Mouse (Mus musculus): ENCODE results near the gene B3gnt2. TPM values are rescaled to one million over a fixed set of nuclear protein-coding genes. Genes with fewer than 3 reads are reported as not detected.

B3gnt2 gene
- polyA plus RNA-seq, 1 experiment from 2014 or later, result 7.5 TPM

DNA sequence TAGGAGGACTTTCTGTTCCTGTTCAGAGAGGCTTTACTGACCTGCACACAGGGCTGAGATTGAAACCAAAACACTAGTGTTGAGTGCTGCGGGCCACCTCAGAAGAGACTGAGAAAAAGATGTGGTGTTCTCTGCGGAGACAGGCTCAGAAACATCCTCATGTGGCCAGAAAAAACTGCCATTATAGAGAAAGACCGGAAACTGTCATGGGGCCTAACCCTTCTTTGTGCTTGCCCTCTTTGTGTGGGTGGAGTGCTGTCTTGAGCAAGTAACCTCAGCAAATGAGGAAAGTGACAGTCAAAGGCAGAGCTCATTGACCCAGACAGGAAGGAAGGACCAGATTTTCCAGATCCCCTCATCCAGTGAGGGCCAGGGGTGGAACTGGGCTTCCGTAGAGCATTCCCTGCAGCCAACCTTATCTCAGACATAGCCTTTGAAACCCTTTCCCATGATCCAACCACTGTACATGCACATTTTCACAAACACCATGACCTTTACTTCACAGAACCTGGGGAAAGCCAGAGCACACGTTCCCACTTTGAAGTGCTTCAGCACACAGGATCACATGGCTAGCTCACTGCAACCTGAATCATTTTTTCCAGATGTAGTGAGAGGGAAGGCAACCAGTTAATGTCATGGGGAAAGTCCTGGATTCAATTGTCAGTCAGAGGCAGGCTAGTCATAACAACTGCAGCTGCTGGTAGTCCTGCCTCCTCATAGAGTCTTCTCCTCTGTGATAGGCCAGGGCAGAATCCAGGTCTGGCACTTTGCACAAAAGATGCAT is 46.6 kb downstream of the B3gnt2 start:
- Histone ChIP-seq H3K9ac (no peak overlapping the region), H3K4me2 (no peak overlapping the region), H3K27ac (ENCODE audit: low read depth) (no peak overlapping the region), H3K9me3 (ENCODE audit: low read depth, low read length) (no peaks in the 10 kb centered on the region), H3K36me3 (ENCODE audit: insufficient read depth) (no peaks in the 10 kb centered on the region), H3K4me3 (ENCODE audit: low read depth, low read length) (no peak overlapping the region), H3K4me1 (ENCODE audit: insufficient read depth) (no peaks in the 10 kb centered on the region), H3K27me3 (ENCODE audit: insufficient read depth, low read length) (no peaks in the 10 kb centered on the region)
- TF ChIP-seq CTCF (IDR thresholded peaks at IDR 0.05; ENCODE audit: low read depth), result no peak
- no peak for ATAC-seq (ENCODE audit: insufficient read depth)
- WGBS, result 70% methylated on average over 5 of the region's 5 CpGs
- no peak for DNase-seq

DNA sequence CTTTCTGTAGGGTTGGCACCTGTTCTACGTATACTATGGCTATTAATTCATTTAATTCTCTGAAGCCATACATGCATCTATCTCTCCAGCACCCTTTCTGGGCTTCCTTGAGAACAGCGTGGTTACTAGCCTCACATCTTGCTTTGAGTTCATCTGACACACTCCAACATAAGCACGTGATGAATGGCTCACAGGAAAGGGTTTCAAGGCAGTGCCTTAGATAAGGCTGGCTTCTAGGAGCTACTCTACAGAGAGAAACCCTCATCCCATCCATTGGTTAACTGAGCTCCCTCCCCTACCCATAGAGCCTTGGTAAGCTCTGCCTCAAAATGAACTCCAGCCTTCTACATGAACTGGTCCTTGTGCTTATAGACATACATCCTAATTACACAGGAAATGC is 47.3 kb downstream of the B3gnt2 start:
- Histone ChIP-seq H3K9ac (no peak overlapping the region), H3K9me3 (ENCODE audit: low read depth, low read length) (no peaks in the 10 kb centered on the region)
- WGBS, result 67% methylated on average over 3 of the region's 3 CpGs

DNA sequence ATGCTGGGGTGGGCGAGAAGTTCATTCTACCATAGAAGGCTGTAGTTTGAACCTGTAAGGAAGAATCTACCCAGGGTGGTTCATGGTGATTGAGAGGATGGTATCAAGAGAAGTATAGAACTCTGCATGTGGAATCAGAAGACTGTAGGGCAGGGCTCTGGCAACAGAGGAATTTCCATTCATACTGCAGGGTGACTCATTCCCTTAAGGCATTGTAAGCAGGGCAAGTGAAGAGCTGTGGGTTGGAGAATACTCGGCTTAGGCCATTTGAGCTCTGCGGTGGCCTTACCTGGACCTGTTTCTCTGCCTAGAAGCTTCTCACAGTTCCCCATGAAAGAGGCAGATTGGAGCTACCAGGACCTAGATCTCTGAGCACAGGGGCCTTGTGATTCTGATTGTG is 49.3 kb downstream of the B3gnt2 start:
- H3K9ac ChIP-seq, result no peak overlapping the region
- DNase-seq, result no peak
- H3K4me2 ChIP-seq, result no peak overlapping the region
- 88% methylated on average over 3 of the region's 3 CpGs for WGBS
- H3K27me3 ChIP-seq (ENCODE audit: insufficient read depth, low read length), result no peaks in the 10 kb centered on the region
- TF ChIP-seq CTCF (IDR thresholded peaks at IDR 0.05; ENCODE audit: low read depth), result no peak
- H3K4me1 ChIP-seq (ENCODE audit: insufficient read depth), result no peaks in the 10 kb centered on the region
- no peaks in the 10 kb centered on the region for H3K9me3 ChIP-seq (ENCODE audit: low read depth, low read length)
- ATAC-seq (ENCODE audit: insufficient read depth), result no peak
- H3K36me3 ChIP-seq (ENCODE audit: insufficient read depth), result no peaks in the 10 kb centered on the region
- no peak overlapping the region for H3K4me3 ChIP-seq (ENCODE audit: low read depth, low read length)
- no peak overlapping the region for H3K27ac ChIP-seq (ENCODE audit: low read depth)

More for the DNA sequence above, 47.3 kb downstream of the B3gnt2 start:
- Histone ChIP-seq H3K27ac (ENCODE audit: low read depth) (no peak overlapping the region), H3K4me2 (no peak overlapping the region), H3K4me3 (ENCODE audit: low read depth, low read length) (no peak overlapping the region), H3K4me1 (ENCODE audit: insufficient read depth) (no peaks in the 10 kb centered on the region), H3K36me3 (ENCODE audit: insufficient read depth) (no peaks in the 10 kb centered on the region), H3K27me3 (ENCODE audit: insufficient read depth, low read length) (no peaks in the 10 kb centered on the region)
- ATAC-seq (ENCODE audit: insufficient read depth) (no peak), DNase-seq (no peak)
- TF ChIP-seq CTCF (IDR thresholded peaks at IDR 0.05; ENCODE audit: low read depth), result no peak

DNA sequence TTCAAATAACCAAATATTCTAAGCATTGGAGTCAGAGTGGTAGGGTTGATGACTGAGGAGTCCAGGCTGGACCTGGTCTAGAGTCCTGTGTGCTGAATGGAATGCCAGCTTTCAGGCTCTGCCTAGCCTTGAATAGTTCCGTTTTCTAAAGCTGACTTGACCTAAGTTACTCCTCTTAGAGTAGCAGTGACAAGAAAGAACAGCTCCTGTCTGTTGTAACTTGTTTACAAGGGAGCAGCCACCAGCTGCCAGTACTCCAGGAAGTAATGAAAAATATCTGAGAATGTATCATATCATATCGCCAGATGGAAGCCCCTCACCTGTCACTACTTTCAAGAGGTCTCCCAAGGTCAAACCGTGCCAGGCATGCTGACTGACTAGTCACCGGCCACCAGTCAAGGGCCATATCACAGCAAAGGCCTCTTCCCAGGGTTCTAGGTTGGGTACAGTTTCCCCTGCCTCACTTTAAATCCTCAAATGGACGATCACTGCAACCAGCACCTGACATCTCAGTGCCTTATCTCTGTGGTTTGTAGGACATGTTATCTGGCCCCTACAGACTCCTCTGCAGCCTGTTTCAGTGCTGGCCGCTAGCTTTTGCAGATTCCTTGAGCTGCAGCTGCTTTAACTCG is 51.2 kb downstream of the B3gnt2 start:
- Histone ChIP-seq H3K9ac (no peak overlapping the region), H3K4me1 (ENCODE audit: insufficient read depth) (no peaks in the 10 kb centered on the region), H3K4me2 (no peak overlapping the region), H3K27ac (ENCODE audit: low read depth) (no peak overlapping the region), H3K27me3 (ENCODE audit: insufficient read depth, low read length) (no peaks in the 10 kb centered on the region), H3K4me3 (ENCODE audit: low read depth, low read length) (no peak overlapping the region), H3K9me3 (ENCODE audit: low read depth, low read length) (no peaks in the 10 kb centered on the region), H3K36me3 (ENCODE audit: insufficient read depth) (no peaks in the 10 kb centered on the region)
- ATAC-seq (ENCODE audit: insufficient read depth) (no peak), DNase-seq (no peak)
- TF ChIP-seq CTCF (IDR thresholded peaks at IDR 0.05; ENCODE audit: low read depth), result no peak
- WGBS, result 54% methylated on average over 7 of the region's 7 CpGs

DNA sequence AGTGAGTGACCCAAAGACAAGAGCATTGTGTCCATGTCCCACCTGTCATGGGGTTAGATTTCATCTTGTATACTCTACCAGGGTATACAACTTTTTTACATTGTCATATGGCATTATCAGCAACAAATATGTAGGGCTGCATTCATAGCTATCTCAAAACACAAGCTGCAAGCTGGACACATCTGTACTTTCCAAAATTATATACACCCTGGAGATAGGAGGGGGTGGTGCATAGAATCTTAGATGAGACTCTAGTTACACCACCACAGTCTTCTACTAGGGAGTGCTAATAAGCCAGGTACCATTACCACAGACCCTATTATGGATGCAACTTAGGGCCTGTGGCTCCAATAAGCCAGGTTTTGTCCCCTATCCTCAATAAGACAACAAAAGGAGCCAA is 52.7 kb downstream of the B3gnt2 start:
- Histone ChIP-seq H3K4me1 (ENCODE audit: insufficient read depth) (no peaks in the 10 kb centered on the region), H3K36me3 (ENCODE audit: insufficient read depth) (no peaks in the 10 kb centered on the region), H3K27ac (ENCODE audit: low read depth) (no peak overlapping the region), H3K9ac (no peak overlapping the region), H3K4me3 (ENCODE audit: low read depth, low read length) (no peak overlapping the region), H3K27me3 (ENCODE audit: insufficient read depth, low read length) (no peaks in the 10 kb centered on the region), H3K4me2 (no peak overlapping the region), H3K9me3 (ENCODE audit: low read depth, low read length) (no peaks in the 10 kb centered on the region)
- DNase-seq (no peak), ATAC-seq (ENCODE audit: insufficient read depth) (no peak)
- no peak for TF ChIP-seq CTCF (IDR thresholded peaks at IDR 0.05; ENCODE audit: low read depth)

DNA sequence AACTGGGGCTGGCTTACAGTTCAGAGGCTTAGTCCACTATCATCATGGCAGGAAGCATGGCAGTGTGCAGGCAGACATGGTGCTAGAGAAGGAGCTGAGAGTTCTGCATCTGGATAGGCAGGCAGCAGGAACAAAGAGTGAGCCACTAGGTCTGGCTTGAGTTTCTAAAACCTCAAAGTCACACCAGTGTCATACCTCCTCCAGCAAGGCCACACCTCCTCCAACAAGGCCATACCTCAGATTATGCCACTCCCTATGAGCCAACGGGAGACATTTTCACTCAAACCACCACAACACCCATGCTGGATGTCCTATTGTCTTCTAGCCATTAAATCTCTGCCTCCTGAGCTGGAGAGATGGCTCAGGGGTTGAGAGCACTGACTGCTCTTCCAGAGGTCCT is 55.6 kb downstream of the B3gnt2 start:
- WGBS, result 91% methylated on average over 1 of the region's 1 CpGs
- Histone ChIP-seq H3K4me2 (no peak overlapping the region), H3K9ac (no peak overlapping the region), H3K4me3 (ENCODE audit: low read depth, low read length) (no peak overlapping the region), H3K27ac (ENCODE audit: low read depth) (no peak overlapping the region), H3K27me3 (ENCODE audit: insufficient read depth, low read length) (no peaks in the 10 kb centered on the region), H3K9me3 (ENCODE audit: low read depth, low read length) (no peaks in the 10 kb centered on the region), H3K4me1 (ENCODE audit: insufficient read depth) (0 out of 2 replicates have a peak, but pooled peaks cover 3% of the 10 kb centered on the region), H3K36me3 (ENCODE audit: insufficient read depth) (no peaks in the 10 kb centered on the region)
- no peak for TF ChIP-seq CTCF (IDR thresholded peaks at IDR 0.05; ENCODE audit: low read depth)
- ATAC-seq (ENCODE audit: insufficient read depth) (no peak), DNase-seq (no peak)

DNA sequence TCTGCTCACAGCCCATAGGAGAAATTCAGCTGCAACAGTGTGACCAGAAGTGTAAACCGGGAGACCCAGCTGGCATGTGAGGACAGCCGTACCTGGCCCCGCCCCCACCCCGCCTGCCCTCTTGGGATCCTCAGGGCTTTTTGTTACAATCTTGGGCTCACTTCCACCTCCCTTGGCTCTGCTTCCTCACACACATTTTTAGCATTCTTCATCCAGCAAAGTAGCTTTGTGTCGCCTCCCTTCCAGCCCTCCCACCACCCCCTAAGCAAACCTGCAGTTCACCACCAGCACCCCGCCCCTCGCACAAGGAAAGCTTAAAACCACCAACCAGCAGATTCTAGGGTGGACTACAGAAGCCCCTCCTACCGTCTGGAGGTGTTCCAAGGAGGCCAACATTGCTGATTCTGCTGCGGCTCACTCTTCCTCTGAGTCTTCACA is 60.8 kb downstream of the B3gnt2 start:
- 17% methylated on average over 9 of the region's 9 CpGs for WGBS
- DNase-seq (peak; percentile 80), ATAC-seq (ENCODE audit: insufficient read depth) (peak; percentile 92)

More for the DNA sequence above, 60.8 kb downstream of the B3gnt2 start:
- Histone ChIP-seq H3K36me3 (ENCODE audit: insufficient read depth) (no peaks in the 10 kb centered on the region), H3K4me2 (peak overlapping the region; percentile 40), H3K9ac (no peak overlapping the region; the same call in 1 of the 2 replicates), H3K4me3 (ENCODE audit: low read depth, low read length) (no peak overlapping the region), H3K27me3 (ENCODE audit: insufficient read depth, low read length) (no peaks in the 10 kb centered on the region), H3K27ac (ENCODE audit: low read depth) (peak overlapping the region; percentile 86), H3K9me3 (ENCODE audit: low read depth, low read length) (no peaks in the 10 kb centered on the region), H3K4me1 (ENCODE audit: insufficient read depth) (peaks cover 14% of the 10 kb centered on the region)
- no peak for TF ChIP-seq CTCF (IDR thresholded peaks at IDR 0.05; ENCODE audit: low read depth)

Data from lung, embryonic 14.5 days (tissue).